Mouse (Mus musculus): ENCODE results near the gene Zfp689. TPM values are rescaled to one million over a fixed set of nuclear protein-coding genes. Genes with fewer than 3 reads are reported as not detected.
"Not testable (repeated sequence)": the region's sequence is repeated elsewhere in the genome, so short reads cannot be mapped to it uniquely, and the experiment has no call there.

Gene Zfp689
- 5.2 and 8.1 TPM in 2 replicates for polyA plus RNA-seq (2012; rRNA removed)

- peak; percentile 96 to 99 for DNase-seq (ENCODE audit: extremely low spot score in 1 of 2, low spot score in 1 of 2)
Measured at GRCm38 (mm10) chr7:127448521-127449300, at the start of gene Zfp689. Gene Zfp689 (minus strand): TSS chr7:127449158.

DNA sequence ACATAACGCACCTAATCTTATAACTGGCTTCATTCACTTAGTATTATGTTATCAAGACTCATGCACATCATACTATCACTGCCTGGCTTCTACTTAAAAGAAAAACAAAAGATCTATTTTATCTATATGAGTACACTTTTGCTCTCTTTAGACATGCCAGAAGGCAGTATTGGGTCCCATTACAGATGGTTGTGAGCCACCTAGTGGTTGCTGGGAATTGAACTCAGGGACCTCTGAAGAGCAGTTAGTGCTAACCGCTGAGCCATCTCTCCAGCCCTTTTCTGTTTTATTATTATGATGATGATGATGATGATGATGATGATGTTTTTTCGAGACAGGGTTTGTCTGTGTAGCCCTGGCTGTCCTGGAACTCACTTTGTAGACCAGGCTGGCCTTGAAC lies 49.4 kb upstream of the Zfp689 start:
- DNase-seq (ENCODE audit: extremely low spot score in 1 of 2, low spot score in 1 of 2) = peak in 1 of 2 experiments; percentile 60

DNA sequence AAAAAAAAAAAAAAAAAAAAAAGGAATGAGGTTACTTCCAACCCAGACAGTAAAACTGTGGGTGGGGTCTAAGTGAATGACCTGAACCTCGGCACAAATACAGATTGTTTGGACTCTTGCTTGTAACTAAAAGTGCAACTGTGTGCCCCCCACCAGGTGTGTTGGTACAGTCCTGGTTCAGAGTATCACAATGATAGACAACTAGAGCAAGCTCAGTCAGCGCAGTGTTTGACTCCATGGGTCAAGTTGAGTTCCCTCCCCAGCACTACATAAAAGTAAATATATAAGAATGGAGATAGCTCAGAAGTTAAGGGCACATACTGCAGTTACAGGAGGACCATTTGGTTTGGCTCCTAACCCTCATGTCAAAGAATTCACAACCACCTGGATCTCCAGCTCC lies 48.4 kb upstream of the Zfp689 start:
- DNase-seq (ENCODE audit: extremely low spot score in 1 of 2, low spot score in 1 of 2) = no peak

GRCm38 (mm10) chr7:127494648-127495047 lies 45.7 kb upstream of the Zfp689 start:
- DNase-seq (ENCODE audit: extremely low spot score in 1 of 2, low spot score in 1 of 2) = no peak

- no peak for DNase-seq (ENCODE audit: extremely low spot score in 1 of 2, low spot score in 1 of 2)
Measured at GRCm38 (mm10) chr7:127491846-127492245, 42.9 kb upstream of the Zfp689 start.

DNA sequence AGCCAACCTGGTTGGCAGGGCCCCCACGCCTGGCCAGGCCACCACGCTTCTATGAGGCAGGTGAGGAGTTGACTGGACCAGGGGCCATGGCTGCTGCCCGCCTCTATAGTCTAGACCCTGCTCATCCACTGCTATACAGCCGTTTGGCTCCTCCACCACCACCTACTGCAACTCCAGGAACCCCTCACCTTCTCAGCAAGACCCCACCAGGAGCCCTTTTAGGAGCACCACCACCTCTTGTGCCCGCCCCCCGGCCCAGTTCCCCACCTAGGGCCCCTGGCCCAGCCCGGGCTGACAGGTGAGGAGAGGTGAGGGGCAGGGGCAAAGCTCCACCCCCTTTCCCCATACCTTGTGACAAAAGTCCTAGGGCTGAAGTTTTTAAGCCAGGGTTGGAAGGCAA lies 41.0 kb upstream of the Zfp689 start:
- no peak for DNase-seq (ENCODE audit: extremely low spot score in 1 of 2, low spot score in 1 of 2)

DNA sequence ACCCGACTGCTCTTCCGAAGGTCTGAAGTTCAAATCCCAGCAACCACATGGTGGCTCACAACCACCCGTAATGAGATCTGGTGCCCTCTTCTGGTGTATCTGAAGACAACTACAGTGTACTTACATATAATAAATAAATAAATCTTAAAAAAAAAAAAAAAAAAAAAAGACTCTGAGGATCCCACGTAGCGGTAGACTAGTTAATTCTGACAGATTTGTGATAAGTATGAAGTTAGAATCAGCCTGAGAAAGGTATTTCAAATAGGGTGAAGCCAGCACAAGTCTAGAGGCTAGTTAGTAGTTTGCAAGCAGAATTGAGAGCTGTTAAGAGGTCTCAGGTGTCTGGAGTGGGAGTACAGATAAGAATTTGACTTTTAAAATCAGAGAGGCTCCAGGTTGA lies 39.4 kb upstream of the Zfp689 start:
- DNase-seq (ENCODE audit: extremely low spot score in 1 of 2, low spot score in 1 of 2) = not testable (repeated sequence)

DNA sequence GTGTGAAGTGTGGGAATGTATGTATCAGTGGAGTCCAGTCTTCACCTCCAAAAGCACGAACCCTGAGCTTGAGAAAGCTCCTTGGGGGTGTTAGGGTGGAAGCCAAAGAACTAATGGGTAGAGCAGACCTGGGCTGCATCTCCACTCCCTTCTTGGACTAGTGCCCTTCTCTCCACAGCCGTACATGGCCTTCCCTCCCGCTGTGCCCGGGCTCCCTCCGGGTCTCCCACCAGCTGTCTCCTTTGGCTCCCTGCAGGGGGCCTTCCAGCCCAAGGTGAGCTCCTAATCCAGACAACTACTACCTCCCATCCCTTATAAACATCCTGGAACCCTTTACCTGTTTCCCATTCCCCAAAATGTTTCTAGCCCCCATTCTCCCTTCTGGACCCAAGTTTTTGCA lies 36.5 kb upstream of the Zfp689 start:
- DNase-seq (ENCODE audit: extremely low spot score in 1 of 2, low spot score in 1 of 2) = no peak

DNA sequence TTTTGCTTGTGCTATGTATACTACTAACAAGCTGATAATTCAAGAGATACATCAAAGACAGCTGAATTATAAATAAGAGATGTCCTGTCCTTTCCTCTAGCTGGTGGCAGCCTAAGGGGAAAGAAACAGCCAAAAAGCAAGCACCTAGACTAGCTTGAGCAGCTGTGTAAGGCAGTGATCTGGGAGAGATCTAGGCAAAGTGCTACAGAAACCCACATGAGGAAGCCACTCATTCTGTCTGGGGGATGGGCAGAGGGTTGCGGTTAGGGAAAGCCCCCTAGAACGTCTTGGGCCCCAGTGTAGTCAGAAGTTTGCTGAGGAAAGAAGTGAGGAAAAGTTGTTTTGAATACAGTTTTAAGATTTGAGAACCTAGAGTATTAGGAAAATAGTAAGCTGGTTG lies 31.4 kb upstream of the Zfp689 start:
- DNase-seq (ENCODE audit: extremely low spot score in 1 of 2, low spot score in 1 of 2) = no peak

DNA sequence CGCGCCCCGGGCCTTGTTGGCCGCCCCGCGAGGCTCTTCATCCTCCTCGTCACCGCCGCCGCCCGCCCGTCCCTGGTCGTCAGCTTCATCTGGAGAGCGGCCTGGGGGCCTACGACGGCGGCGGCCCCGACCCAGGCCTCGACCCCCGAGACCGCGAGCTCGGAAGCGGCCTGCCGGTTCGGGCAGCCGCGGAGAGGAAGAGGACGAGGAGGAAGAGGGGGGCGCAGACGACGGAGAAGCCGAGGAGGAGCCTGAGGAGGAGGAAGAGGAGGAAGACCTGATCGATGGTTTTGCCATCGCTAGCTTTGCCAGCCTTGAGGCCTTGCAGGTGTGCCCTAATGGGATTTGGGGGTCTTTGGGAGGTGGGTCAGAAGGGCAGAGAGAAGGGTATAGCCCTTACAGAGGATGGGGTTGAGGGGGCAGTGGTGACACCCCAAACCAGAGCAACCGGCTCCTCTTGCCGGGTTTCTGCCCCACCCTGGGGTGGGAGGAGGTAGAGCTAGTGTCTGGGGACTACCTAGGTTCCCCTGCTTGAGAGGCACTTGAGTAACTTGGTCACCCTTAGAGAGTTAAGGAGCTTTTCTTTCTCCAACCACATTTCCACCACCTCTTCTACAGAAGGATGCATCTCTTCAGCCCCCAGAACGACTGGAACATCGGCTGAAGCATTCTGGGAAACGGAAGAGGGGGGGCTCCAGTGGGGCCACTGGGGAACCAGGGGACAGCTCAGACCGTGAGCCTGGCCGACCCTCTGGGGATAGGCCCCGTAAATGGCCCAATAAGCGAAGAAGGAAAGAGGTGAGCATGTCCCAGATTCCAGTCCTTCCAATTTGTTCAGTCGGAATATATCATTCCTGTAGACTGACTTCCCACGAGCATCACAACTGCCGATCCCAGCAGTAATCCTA lies 30.6 kb upstream of the Zfp689 start:
- no peak for DNase-seq (ENCODE audit: extremely low spot score in 1 of 2, low spot score in 1 of 2)

- peak; percentile 94 to 95 for DNase-seq (ENCODE audit: extremely low spot score in 1 of 2, low spot score in 1 of 2)
Measured at GRCm38 (mm10) chr7:127478635-127479317, 29.8 kb upstream of the Zfp689 start, which contains the start of gene Fbrs. Gene Fbrs (plus strand): TSS chr7:127479199.

- DNase-seq (ENCODE audit: extremely low spot score in 1 of 2, low spot score in 1 of 2) = peak; percentile 100
Measured at GRCm38 (mm10) chr7:127477687-127478634, 29.0 kb upstream of the Zfp689 start.

- no peak for DNase-seq (ENCODE audit: extremely low spot score in 1 of 2, low spot score in 1 of 2)
Measured at GRCm38 (mm10) chr7:127476855-127477254, 27.9 kb upstream of the Zfp689 start.

DNA sequence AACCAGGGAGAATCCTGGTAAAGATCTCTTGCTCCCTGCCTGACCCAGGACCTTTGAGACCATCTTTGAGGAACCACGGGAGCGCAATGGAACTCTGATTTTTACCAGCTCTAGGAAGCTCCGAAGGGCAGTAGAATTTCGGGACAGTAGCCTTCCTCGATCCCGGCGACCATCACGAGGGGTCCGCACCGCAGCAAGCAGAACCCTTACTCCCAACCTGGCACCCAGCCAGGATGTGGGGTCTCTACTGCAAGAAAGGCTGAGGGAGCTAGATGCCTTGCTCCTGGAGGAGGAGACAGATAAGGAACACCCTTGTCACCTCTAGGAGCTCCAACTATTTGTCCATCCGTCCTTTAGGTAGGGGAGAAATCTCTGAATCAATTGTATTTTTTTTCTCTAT lies 27.4 kb upstream of the Zfp689 start:
- DNase-seq (ENCODE audit: extremely low spot score in 1 of 2, low spot score in 1 of 2) = no peak

DNA sequence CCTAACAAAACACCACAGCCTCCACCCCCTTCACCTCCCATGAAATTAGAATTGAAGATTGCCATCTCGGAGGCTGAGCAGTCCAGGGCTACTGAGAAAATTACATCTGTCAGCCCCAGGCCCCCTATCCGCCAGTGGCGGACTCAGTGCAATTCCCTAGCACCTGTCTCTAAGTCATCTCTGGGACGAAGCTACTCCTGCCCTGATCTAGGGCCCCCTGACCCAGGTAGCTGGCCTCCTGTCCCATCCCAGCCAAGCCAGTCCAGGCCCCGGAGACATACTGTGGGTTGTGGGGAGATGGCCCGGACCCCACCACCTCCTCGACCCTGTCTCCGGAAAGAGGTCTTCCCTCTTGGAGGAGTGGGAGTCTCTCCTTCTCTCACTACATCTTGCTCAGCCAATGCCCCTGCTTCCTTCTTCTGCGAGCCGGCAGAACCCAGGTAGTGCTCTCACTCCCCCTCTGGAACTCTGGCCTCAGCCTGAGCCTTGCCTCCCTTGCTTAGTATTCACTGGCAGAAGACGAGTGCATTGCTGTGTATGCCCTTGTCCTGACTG lies 26.3 kb upstream of the Zfp689 start:
- DNase-seq (ENCODE audit: extremely low spot score in 1 of 2, low spot score in 1 of 2) = no peak

DNA sequence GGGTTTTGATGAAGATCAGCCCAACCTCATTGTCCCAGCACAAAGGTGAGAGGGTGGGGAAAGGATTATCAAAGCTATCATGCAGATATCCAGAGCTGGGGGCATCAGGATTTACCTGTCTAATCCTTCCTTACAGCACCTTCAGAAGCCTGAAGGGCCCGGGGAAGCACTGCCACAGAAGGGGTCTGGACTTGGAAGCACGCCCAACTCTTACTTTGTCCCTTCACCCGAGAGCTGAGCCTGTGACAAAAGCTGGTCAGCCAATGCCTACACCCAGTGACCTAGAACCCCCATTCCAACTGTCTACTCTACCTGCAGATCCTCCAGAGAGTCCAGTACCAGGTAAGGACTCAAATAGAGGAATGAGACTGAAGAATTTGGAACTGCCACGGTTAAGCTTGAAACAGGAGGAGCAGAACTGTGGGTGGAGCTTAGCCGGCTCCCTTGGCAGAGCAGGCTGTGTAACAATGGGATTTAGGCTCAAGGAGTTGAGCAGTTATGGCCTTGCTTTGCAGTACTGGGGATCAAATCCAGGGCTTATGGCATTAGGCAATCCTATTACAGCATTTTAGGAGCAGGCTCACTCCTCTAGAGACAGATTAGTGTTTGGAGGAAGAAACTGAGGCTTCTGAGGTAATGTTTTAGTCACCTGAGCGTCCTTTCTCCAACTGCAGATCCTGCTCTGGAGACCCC lies 25.6 kb upstream of the Zfp689 start:
- no peak for DNase-seq (ENCODE audit: extremely low spot score in 1 of 2, low spot score in 1 of 2)

- DNase-seq (ENCODE audit: extremely low spot score in 1 of 2, low spot score in 1 of 2) = no peak
Measured at GRCm38 (mm10) chr7:127473705-127474104, 24.7 kb upstream of the Zfp689 start.

GRCm38 (mm10) chr7:127472060-127472459 lies 23.1 kb upstream of the Zfp689 start:
- DNase-seq (ENCODE audit: extremely low spot score in 1 of 2, low spot score in 1 of 2) = no peak

DNA sequence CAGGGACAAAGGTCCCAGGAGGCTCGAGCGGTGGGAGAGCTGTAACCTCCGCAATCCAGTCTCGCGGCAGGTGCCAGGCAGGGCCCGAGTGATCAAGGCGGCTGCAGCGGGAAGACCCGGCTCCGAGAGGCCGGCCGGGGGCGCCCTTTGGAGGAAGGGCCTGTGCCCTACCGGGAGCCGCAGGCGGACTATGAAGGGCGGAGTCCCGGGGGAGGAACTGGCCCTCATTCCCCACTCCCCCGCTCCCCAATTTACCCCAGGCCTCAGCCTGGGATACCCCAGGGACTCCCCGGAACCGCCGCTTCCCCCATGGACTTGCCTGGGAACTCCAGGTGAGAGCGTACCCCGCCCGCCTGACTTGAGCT lies 22.7 kb upstream of the Zfp689 start:
- no peak for DNase-seq (ENCODE audit: extremely low spot score in 1 of 2, low spot score in 1 of 2)
